Mouse (Mus musculus): ENCODE results near the gene Gga2. TPM values are rescaled to one million over a fixed set of nuclear protein-coding genes. Genes with fewer than 3 reads are reported as not detected.

Gga2 gene
- total RNA-seq, 2 experiments from 2014 or later: 26.2 to 30.5 TPM

DNA sequence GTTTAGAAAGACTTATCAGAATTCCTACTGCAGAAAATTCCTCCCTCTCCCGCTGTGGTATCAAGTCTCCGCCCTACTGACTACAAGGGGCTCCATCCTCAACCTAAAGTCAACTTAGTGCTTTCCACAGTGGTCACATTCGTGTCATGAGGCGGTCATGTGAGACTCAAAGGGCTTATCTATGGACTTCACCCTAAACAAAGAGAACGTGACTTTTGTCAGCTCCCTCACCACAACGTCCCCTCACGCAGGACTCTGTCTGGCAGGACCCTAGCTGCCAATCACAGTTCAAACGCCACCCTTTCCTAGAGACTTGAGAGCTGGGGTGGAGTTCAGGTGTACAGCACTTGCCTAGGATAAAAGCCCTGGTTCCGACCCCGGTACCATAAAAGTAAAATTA lies 8.1 kb downstream of the Gga2 start:
- DNase-seq (ENCODE audit: extremely low spot score in 1 of 2, low spot score in 1 of 2): no peak

GRCm38 (mm10) chr7:122012370-122012769 lies 8.7 kb downstream of the Gga2 start:
- no peak for DNase-seq (ENCODE audit: extremely low spot score in 1 of 2, low spot score in 1 of 2)

DNA sequence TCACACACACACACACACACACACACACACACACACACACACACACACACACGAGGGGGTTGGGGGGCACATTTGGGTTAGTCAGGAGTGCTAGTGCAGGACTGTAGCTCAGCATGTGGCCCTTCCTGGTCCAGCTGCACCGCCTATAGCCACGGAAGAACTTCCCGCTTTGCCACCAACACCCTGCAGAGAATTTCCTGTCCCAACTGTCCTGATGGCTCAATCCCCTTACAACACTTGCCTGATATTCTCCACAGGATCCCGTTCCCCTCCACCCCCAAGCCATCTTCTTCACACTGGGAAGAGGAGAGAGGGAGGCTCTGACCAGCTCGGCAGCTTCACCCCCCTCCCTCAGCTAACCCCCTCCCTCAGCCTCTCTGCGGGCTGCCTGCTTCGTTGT lies 20.6 kb downstream of the Gga2 start:
- no peak for DNase-seq (ENCODE audit: extremely low spot score in 1 of 2, low spot score in 1 of 2)

- DNase-seq (ENCODE audit: extremely low spot score in 1 of 2, low spot score in 1 of 2): no peak
Measured at GRCm38 (mm10) chr7:121995961-121996360, 25.1 kb downstream of the Gga2 start.

DNA sequence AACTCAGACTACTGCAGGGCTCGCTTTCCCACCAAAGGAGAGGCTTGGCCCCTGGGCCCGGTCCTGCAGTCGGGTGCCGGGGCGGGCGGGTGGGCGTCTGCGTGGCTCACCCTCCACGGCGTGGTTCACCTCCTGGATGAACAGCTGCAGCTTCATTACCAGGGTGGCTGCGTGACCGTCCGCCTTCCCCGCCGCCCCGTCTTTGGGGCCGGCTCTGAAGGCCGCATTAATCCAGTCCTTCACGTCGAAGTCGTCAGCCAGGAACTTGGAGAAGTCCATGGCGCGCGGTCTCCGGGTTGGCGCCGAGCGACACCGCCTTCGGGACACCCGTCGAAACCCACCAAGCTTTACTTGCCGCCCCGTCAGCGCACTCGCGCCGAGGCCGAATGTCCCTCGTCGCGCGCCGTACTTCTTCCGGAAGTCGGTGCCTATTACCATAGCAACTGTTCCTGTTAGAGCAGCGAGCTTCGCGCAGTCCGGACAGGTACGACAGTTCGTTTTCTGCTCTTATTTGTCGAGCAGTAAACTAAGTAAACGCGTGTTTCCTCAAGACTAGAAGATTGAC lies 39.6 kb downstream of the Gga2 start, which contains the start of gene Cog7:
Gene Cog7 (minus strand): TSS at position 405 of the 565 bp plus-strand sequence.
- DNase-seq (ENCODE audit: extremely low spot score in 1 of 2, low spot score in 1 of 2): peak; percentile 88 to 96

GRCm38 (mm10) chr7:121975031-121975430 lies 46.0 kb downstream of the Gga2 start:
- peak in 1 of 2 experiments; percentile 67 for DNase-seq (ENCODE audit: extremely low spot score in 1 of 2, low spot score in 1 of 2)

GRCm38 (mm10) chr7:121971698-121972097 lies 49.3 kb downstream of the Gga2 start:
- no peak for DNase-seq (ENCODE audit: extremely low spot score in 1 of 2, low spot score in 1 of 2)

DNA sequence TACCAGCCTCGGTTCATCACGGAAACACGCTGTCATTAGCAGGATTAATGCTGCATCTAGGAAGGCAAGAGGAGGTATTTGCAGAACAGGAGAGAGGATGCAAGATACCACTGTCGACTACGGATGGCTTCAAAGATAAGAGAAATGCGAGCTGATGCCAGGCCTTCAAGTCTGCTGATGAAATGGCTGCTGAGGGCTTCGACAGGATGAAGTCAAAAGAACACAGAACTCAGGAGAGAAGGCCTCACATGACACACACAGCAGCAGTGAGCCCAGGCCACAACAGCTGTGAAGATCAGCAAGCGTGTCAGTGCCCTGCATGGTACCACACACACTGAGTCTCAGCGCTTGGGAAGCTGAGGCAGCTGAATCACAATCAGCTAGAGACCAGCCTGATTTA lies 50.8 kb downstream of the Gga2 start:
- no peak for DNase-seq (ENCODE audit: extremely low spot score in 1 of 2, low spot score in 1 of 2)

DNA sequence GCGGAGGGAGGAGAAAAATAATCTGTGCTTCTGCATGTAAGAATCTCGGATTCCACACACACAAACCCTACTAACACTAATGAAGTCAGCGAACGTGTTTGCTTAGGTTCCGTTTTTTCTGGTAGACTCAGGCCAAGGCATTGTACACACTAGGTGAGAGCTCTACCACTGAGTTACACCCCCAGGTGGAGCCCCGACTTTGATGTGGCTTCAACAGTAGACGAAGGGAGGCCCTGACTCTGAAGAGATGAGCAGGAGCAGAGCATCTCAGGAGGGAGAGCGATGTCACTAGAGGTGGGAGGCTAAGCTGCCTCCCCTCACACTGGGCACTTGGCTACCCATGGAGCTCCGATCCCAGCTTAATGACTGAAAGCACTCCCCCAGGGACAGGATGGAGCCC lies 52.2 kb downstream of the Gga2 start:
- DNase-seq (ENCODE audit: extremely low spot score in 1 of 2, low spot score in 1 of 2): no peak

DNA sequence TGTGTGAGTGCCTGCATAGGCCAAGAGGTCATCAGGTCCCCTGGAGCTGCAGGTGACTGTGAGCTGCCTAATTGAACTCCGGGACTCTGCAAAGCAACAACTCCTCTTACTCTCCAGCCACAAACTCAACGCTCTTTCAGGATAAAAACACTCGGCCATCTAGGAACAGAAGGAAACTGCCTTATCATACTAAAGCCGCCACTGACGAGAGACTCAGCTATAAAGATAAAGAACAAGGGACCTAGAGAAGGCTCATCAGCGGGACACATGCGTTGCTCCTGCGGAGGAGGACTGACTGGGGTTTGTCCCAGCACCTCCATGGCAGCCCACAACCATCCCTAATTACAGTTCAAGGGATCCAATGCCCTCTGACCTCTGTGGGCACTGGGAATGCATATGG lies 52.8 kb downstream of the Gga2 start:
- no peak for DNase-seq (ENCODE audit: extremely low spot score in 1 of 2, low spot score in 1 of 2)

GRCm38 (mm10) chr7:121966169-121966568 lies 54.9 kb downstream of the Gga2 start:
- DNase-seq (ENCODE audit: extremely low spot score in 1 of 2, low spot score in 1 of 2): no peak

- peak in 1 of 2 experiments; percentile 25 for DNase-seq (ENCODE audit: extremely low spot score in 1 of 2, low spot score in 1 of 2)
Measured at GRCm38 (mm10) chr7:121963883-121964398, 57.1 kb downstream of the Gga2 start.

- no peak for DNase-seq (ENCODE audit: extremely low spot score in 1 of 2, low spot score in 1 of 2)
Measured at GRCm38 (mm10) chr7:121962571-121962959, 58.5 kb downstream of the Gga2 start.

GRCm38 (mm10) chr7:121961913-121962570 lies 59.0 kb downstream of the Gga2 start:
- no peak for DNase-seq (ENCODE audit: extremely low spot score in 1 of 2, low spot score in 1 of 2)

- DNase-seq (ENCODE audit: extremely low spot score in 1 of 2, low spot score in 1 of 2): no peak
Measured at GRCm38 (mm10) chr7:121955802-121956201, 65.2 kb downstream of the Gga2 start.

DNA sequence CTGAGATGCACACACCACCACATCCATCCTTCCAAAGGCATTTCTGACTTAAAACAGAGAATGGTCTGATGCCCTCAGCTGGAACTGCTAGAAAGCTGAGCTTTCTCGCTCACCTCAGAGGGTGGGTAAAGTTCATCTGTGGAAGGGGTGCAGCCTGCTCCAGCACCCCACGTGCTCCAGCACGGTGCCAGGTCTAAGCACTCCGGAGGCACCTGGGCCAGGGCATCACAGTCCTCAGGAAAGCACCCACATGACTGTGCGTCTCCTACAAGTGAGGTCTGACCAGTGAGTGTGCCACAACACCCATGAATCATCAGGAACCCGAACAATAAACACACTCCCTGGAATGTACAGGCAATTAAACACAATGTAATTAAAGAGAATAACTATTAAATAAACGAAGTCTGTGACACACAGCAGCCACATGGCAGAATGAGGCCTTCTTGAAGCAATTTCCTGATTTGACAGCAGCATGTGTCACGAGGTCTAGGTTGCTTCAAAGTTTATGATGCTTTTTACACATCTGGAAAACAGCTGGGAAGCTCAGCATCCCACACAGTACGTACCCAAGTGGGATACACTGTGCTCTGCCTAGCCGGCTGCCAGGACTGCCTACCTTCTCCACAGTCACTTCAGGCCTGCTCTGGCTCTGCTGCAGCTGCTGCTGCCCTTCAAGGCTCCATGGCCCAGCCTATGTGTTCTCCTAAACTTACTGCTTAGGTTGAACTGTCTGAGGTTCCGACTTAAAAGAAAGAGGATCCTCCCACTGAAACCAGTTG lies 65.9 kb downstream of the Gga2 start:
- DNase-seq (ENCODE audit: extremely low spot score in 1 of 2, low spot score in 1 of 2): no peak

DNA sequence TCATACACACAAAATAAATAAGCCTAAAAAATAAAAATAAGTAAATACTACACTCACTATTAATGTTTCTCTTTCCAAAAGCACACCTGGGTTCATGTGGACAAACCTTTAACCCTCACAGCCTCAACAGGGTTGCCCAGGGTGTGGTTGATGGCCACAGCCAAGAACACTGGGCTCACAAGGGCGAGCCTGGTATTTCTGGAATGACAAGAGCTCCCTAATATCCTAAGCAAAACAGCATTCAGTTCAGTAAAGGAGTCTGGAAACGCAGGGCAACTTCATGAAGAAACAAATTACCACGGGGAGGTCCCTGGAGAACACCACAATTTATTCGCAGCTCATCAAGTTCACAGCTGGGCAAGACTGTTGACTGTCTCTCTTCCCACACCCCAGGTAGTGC lies 73.5 kb downstream of the Gga2 start:
- DNase-seq (ENCODE audit: extremely low spot score in 1 of 2, low spot score in 1 of 2): no peak

GRCm38 (mm10) chr7:121946196-121946595 lies 74.8 kb downstream of the Gga2 start:
- DNase-seq (ENCODE audit: extremely low spot score in 1 of 2, low spot score in 1 of 2): no peak

GRCm38 (mm10) chr7:121942371-121942770 lies 78.7 kb downstream of the Gga2 start:
- no peak for DNase-seq (ENCODE audit: extremely low spot score in 1 of 2, low spot score in 1 of 2)

DNA sequence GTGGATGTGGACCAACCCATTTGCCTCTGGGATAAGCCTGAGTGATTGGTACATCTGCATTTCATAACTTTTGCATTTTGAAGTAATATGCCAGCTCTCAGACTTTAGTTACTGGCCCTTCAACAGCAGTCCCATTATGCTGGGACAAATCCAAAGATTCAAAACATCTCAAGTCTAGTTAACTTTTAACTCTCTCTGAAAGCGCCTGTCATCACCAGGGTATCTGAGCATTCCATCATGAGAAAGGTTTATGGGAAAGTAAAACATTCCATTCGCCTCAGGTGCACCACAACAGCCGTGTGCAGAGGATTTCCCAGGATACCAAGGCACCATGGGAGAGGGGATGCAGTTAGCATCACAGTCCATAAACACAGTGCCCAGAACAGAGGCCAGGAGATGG lies 79.4 kb downstream of the Gga2 start:
- DNase-seq (ENCODE audit: extremely low spot score in 1 of 2, low spot score in 1 of 2): no peak

DNA sequence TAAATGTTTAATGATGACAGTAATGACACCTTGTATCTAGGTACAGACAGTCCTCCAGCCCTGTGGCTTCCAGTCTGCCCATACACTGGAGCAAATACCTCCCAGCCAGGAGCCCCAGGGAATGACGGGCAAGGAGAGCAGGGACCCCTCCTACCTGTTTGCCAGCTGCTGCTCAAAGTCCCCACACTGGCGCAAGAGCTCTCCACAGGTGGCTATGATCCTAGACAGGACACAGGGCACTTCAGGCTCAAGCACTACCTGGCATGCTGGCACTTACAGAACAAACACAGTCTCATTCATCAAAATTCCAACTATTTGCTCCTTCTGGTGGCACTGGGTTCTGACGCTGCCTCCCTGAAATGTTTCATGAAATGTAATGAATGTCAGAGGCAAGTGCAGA lies 80.0 kb downstream of the Gga2 start:
- DNase-seq (ENCODE audit: extremely low spot score in 1 of 2, low spot score in 1 of 2): no peak
